Mouse (Mus musculus): ENCODE measurements around the gene Prkcz. TPM values are rescaled to one million over a fixed set of nuclear protein-coding genes. Genes with fewer than 3 reads are reported as not detected.

Gene Prkcz
- polyA plus RNA-seq (2017; shearing (Covaris generic)), result 44.9 TPM

GRCm38 (mm10) chr4:155361303-155361791 is at the start of gene Prkcz:
Prkcz (minus strand) TSS chr4:155361361.

GRCm38 (mm10) chr4:155409058-155409776 is 48.1 kb upstream of the Prkcz start, which contains the start of gene Cfap74:
Cfap74 (plus strand) TSS chr4:155409190.

DNA sequence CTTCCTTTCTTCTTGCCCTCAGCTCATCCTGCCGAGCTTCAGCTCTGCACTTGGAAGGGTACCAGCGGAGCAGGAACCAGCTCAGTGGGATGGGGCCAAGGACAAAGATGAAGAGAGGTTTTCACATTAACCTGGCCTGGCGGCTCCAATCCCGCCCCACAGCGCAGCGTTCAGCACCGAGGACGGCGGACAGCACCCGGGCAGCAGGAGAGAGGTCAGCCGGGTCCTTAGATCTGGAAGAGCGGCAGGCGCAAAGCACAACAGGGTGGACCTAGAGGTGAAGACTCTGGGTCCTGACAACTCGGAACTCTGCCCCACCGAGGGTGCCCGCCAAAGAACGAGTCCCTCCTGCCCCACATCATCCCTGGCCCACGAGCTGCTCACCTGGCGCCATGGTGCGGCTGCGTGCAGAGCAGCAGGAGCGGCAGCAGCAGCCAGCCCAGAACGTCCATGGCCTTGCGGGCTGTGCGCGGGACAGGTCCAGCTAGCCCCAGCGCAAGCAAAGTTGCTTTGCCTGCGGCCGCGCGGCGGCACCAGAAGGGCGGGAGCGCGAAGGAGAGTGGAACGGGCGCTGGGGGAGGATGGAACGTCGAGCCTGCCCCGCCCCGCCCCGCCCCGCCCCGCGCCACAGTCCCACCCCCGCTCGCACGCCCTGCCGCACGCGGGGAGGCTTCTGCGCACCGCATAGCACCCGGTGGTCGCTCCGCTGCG is 36.5 kb upstream of the Prkcz start, which contains the start of gene Gabrd:
Gabrd (minus strand) TSS at position 602 of the 711 bp plus-strand sequence.

GRCm38 (mm10) chr4:155249648-155250351 is 111.4 kb downstream of the Prkcz start, which contains the start of gene Faap20:
Faap20 (plus strand) TSS chr4:155249802.

DNA sequence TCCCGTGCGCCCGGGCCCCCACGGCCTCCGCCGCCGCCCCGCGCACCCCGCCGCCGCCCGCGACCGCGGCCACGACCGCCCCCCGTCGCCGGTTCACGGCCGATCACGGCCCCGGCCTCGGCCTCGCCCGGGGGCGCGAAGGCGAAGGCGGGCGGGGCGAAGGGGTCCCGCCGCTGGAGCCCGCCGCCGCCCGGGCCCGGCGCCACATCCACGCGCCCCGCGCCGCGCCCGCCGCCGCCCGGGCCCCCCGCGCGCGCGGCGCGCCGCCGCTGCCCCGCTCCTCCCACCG is 138.7 kb downstream of the Prkcz start, which contains the start of gene Ski:
Ski (minus strand) TSS at position 41 of the 289 bp plus-strand sequence.

Other genes starting within 250 kb of the Prkcz start
- gene Ski, start 138.8 kb downstream of the Prkcz start, polyA plus RNA-seq (2017; shearing (Covaris generic)), result 116 TPM
- 47.9 TPM for gene Faap20, start 111.6 kb downstream of the Prkcz start, polyA plus RNA-seq (2017; shearing (Covaris generic))
- gene Gabrd, start 36.8 kb upstream of the Prkcz start, polyA plus RNA-seq (2017; shearing (Covaris generic)), result 1.1 TPM
- 5.7 TPM for gene Cfap74, start 47.8 kb upstream of the Prkcz start, polyA plus RNA-seq (2017; shearing (Covaris generic))
- gene Tmem52, start 107.8 kb upstream of the Prkcz start, polyA plus RNA-seq (2017; shearing (Covaris generic)), result not detected
- 437 TPM for gene Gnb1, start 130.0 kb upstream of the Prkcz start, polyA plus RNA-seq (2017; shearing (Covaris generic))
- gene Nadk, start 201.0 kb upstream of the Prkcz start, polyA plus RNA-seq (2017; shearing (Covaris generic)), result 110 TPM
- gene Slc35e2, start 240.1 kb upstream of the Prkcz start, polyA plus RNA-seq (2017; shearing (Covaris generic)), result 20.0 TPM